In the genomic region with DNA sequence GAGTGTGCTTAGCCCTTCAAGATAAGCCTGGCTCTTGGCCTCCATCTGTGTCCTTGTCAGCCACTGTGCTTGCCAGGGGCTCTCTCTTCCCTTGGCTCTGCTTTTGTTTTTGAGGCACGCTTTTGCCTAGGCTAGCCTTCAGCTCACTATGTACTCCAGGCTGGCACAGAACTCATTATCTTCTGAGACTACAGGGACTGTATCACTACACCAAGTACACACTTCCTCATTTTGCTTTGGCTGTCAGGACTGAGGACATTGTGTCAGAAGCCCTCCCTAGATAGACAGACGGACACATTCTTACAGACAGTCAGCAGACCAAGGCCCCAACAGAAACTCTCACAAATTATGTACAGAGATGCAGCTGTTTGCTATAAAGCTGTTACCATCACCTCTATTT, we compare ENCODE assay signal across 16 mouse cellular contexts. TPM values are rescaled to one million over a fixed set of nuclear protein-coding genes. Genes with fewer than 3 reads are reported as not detected.
"Had no signal": no experiment of that assay in that cellular context is flagged by ENCODE, and none has a peak within 500 bp of the region (broad histone marks: within the 10 kb centered on the region; RNA-seq: fewer than 3 reads in every experiment).

No protein-coding gene starts in this region.

- ATAC-seq: liver, postnatal 0 days; lung, postnatal 0 days; midbrain, embryonic 13.5 days; midbrain, embryonic 15.5 days had no signal

- DNase-seq: liver, postnatal 0 days; lung, adult 2 months; lung, postnatal 14 days; lung, postnatal 36 days; retina, postnatal 1 day; right cerebral cortex, adult 18-20 months; right cerebral cortex, postnatal 14 days; thymus, adult 2 months; thymus, postnatal 14 days; thymus, postnatal 36 days had no signal

RNA-seq across cellular contexts. Expression of a gene that starts 47.5 kb away (rescaled TPM):
- total RNA-seq: midbrain, postnatal 0 days; monocyte, adult 5-6 weeks; neutrophil, adult 5-6 weeks had no signal

RNA-seq across cellular contexts. Expression of a gene that starts 59.9 kb away (rescaled TPM):
- total RNA-seq: midbrain, postnatal 0 days; monocyte, adult 5-6 weeks; neutrophil, adult 5-6 weeks had no signal
